Mouse (Mus musculus) c-Kit-positive CD71-positive TER-119-positive erythroid progenitor cells, embryonic 14.5 days (primary cell): ENCODE measurements around the gene Rnf130.
A peak's percentile ranks its signal among the peaks of the same experiment; 100 is the strongest.
"Not testable (repeated sequence)": the region's sequence is repeated elsewhere in the genome, so short reads cannot be mapped to it uniquely, and the experiment has no call there.

ENCODE experiments used
- DNase-seq: peaks from one replicate; pipeline ENCODE4 v3.0.0-alpha.2; 2013; ENCODE audit warnings: low spot score

Gene Rnf130

GRCm38 (mm10) chr11:50086211-50086610 lies 61.1 kb downstream of the Rnf130 start:
- no peak for DNase-seq

- DNase-seq, result no peak
Observed at GRCm38 (mm10) chr11:50089840-50090239, 64.7 kb downstream of the Rnf130 start.

GRCm38 (mm10) chr11:50090982-50091675 lies 66.0 kb downstream of the Rnf130 start:
- DNase-seq, result no peak

- DNase-seq, result no peak
Observed at GRCm38 (mm10) chr11:50091681-50092080, 66.5 kb downstream of the Rnf130 start.

GRCm38 (mm10) chr11:50095661-50096060 lies 70.5 kb downstream of the Rnf130 start:
- DNase-seq, result no peak

- DNase-seq, result no peak
Observed at GRCm38 (mm10) chr11:50097091-50097490, 71.9 kb downstream of the Rnf130 start.

GRCm38 (mm10) chr11:50098961-50099481 lies 73.9 kb downstream of the Rnf130 start:
- DNase-seq, result no peak

GRCm38 (mm10) chr11:50099692-50100091 lies 74.5 kb downstream of the Rnf130 start:
- no peak for DNase-seq

GRCm38 (mm10) chr11:50100548-50101307 lies 75.6 kb downstream of the Rnf130 start:
- no peak for DNase-seq

GRCm38 (mm10) chr11:50101962-50102361 lies 76.8 kb downstream of the Rnf130 start:
- not testable (repeated sequence) for DNase-seq

- DNase-seq, result no peak
Observed at GRCm38 (mm10) chr11:50104016-50104415, 78.9 kb downstream of the Rnf130 start.

GRCm38 (mm10) chr11:50105237-50105636 lies 80.1 kb downstream of the Rnf130 start:
- DNase-seq, result no peak

- no peak for DNase-seq
Observed at GRCm38 (mm10) chr11:50106024-50106423, 80.9 kb downstream of the Rnf130 start.

- DNase-seq, result no peak
Observed at GRCm38 (mm10) chr11:50108823-50109244, 83.7 kb downstream of the Rnf130 start.

GRCm38 (mm10) chr11:50114329-50114728 lies 89.2 kb downstream of the Rnf130 start:
- peak; percentile 71 for DNase-seq

GRCm38 (mm10) chr11:50122631-50123081 lies 97.5 kb downstream of the Rnf130 start:
- no peak for DNase-seq

GRCm38 (mm10) chr11:50127781-50128180 lies 102.6 kb downstream of the Rnf130 start:
- DNase-seq, result no peak

GRCm38 (mm10) chr11:50130811-50131766 lies 105.9 kb downstream of the Rnf130 start, which contains the start of gene Tbc1d9b:
Gene Tbc1d9b, plus strand, starts transcription at chr11:50131396.
- peak; percentile 83 for DNase-seq

- DNase-seq, result peak; percentile 36
Observed at GRCm38 (mm10) chr11:50131801-50132201, 106.7 kb downstream of the Rnf130 start.

- no peak for DNase-seq
Observed at GRCm38 (mm10) chr11:50132265-50132664, 107.1 kb downstream of the Rnf130 start.

- no peak for DNase-seq
Observed at GRCm38 (mm10) chr11:50134136-50134859, 109.2 kb downstream of the Rnf130 start.
